Mouse (Mus musculus) erythroblast, adult 5-6 weeks (primary cell): ENCODE results near the gene Parvb. TPM values are rescaled to one million over a fixed set of nuclear protein-coding genes. Genes with fewer than 3 reads are reported as not detected.
A peak's percentile ranks its signal among the peaks of the same experiment; 100 is the strongest.

ENCODE experiments used
- ATAC-seq: replicated peaks from 2 replicates; pipeline ENCODE4 v1.8.0; 2016; ENCODE audit warnings: moderate number of reproducible peaks, mild to moderate bottlenecking, moderate TSS enrichment, inconsistent platforms; ENCODE audit not compliant: poor library complexity, low FRiP score, severe bottlenecking
- total RNA-seq, 2 experiments: library from RNA; stranded (forward) in 1 of 2; stranded (reverse) in 1 of 2; fragments of 150-400 nt in 1 of 2; fragments of 200-764, 138-1000 nt in 1 of 2; gene quantifications; 2 replicates each; pipeline versions ENCODE4 v1.2.3 to v1.2.4; 2015 to 2017; ENCODE audit warnings: low replicate concordance in 2 of 2

The Parvb gene
- total RNA-seq, 2 experiments from 2014 or later: 15.3 to 23.6 TPM

DNA sequence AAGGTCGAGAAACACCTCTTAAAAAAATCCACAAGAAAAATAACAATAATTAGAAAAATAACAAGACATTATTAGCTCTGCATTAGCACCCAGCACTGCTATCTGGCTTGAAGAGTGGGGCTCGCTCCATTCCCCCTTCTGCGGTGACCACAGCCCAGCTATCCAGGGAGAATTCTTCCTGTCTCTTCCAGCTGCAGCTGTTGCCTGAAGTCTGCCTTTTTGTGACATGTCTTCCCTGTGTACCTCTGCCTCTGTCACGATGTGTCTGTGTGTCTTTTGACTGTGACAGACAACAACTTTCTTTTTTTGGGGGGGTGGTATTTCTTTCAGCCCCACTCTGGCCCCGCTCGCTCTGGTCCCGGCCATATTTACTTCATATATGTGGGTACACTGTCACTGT, 20.8 kb downstream of the Parvb start:
- ATAC-seq: no peak

DNA sequence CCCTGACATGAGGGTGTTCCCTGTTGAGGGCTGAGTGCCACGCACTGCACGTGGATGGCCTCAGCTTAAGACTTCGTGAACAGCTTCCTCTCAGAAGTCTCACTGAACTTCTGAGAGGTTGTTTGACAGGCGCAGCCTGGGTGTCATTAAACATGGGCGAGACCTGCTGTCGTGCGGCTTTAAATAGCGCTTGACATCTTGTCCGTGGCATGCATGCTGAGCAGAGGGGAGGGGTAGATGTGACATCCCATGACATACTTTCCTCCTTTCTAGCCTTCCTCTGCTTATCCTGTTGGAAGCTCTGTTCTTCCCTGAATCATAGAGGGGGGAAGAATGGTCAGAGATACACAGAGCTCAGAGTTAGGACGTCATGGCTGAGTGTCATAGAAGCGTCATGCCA, 21.9 kb downstream of the Parvb start:
- no peak for ATAC-seq

DNA sequence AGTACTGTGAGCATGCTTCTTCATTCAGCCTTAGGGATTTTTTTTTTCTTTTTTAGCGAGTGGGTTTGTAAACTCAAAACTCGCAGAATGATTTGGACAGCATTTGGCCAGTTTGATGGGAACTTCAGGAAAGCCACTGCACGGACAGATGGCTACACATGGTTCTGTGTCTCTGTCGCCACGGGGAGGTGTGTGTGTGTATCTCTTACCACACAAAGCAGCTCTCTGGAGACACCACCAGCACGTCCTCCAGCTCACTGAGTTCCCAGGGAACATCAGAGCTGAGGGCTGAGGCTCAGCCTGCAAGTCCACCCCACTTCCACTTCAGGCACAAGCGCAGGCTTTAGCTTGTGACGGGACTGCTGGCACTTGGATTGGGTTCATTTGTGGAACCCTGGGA, 22.5 kb downstream of the Parvb start:
- no peak for ATAC-seq

DNA sequence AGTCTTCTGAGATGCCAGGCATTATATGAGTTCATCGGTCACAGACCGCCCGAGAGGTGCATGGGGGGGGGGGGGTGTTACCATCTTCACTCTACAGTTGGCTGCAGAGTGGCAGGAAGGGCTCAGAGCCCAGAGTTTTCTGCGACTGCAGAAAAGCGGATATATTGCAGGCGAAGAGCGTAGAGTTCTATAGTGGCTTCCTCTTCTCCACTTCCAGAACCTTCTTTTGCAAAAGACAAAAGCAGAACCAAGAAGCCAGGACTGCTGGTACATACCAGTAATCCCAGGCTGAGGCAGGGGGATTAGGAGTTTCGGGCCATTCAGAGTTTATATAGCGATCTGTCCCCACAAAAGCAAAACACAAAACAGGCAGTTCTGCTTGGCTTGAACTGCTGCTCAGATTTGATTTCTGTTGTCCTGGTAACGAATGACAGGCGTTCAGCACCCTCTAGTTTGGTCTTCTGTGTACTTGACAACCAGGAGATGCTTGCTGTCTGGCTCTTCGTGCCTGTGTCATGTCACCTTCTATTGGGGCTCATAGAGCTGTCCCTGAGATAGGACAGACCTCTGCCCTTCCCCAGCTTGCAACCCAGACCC, 24.5 kb downstream of the Parvb start:
- no peak for ATAC-seq

DNA sequence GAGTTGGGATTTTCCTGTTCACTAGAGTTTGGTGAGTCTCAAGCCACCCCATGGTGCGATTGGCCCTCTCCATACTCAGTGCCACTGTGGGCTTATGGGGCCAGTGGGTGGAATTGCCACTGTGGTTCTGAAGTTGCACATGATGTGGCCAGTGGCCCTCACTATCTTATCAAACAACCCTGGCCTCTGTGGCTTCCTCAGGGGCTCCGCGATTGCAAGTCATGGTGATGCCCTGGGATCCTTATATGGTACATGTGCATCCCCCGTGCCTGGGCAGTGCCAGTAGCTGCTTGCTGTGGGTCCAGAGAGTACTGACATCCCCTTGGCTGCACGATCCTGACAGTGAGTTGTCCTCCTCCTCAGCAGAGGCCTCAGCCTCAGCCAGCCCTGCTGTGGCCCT, 25.0 kb downstream of the Parvb start:
- peak; percentile 31; the same call in 1 of the 2 replicates for ATAC-seq

DNA sequence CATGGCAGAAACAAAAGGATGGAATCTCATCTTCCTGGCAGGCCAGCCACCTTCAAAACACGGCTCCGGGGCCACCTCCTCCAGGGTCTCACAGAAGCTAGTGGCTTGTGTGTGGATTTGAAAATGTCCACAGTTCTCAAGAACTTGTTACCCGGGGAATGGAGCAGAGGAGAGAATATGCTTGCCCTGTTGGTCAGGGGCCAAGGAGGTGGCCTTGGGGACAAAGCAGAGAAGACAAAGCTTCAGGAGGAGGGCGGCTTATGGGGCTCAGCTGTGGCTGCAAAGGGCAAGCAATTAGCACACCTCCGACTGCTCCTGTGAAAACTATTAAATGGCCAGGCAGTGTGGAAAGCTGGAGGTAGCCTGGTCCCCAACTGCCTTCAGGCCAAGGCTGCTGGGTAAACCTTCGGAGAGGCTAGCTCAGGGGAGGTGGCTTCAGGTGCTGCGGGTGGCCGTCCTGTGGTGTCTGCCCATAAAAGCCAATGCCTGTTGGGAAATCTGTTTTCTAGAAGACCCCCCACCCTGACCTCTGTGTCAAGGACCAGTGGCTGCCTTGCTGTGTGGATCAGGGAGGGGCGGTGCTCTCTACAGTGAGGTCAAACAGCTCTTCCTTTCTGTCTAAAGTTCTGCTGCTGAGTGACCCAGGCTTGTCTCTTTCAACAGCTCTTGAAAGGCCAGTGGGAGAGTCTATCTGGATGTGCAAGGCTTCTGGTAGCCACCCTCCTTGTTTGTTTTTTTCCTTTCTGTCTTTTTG, 26.9 kb downstream of the Parvb start:
- no peak for ATAC-seq

DNA sequence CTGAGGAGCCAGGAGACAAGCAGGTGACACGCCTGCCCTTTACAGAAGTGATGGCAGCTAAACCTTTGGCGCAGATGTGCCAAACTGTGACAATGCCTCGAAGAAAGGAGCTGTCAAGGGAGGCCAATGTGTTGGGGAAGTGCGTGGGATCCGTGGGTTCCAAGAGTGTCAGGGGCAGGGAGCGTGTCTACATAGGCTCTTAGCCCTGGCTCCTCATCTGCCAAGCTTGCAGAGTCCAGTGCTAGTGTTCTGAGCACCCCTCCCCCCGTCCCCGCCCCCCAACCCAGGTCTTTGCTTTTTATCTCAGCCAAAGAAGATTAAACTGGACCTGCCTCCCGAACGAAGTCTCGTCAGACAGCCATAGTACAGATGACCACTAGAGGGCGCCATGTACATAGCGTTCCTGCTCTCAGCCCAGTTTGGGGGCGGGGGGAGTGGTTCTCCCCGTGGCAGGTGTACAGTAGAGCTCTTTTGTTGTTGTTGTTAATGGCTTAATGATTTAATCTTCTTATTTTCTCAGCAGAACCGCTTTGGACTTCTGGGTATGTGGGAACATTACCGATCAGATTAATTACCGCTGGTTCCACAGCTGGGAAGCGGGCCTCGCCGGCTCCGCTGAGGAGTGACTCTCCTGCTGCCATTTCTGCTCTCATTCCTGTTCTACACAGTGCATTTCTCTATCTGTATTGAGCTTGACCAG, 28.4 kb downstream of the Parvb start:
- peak; percentile 57; the same call in 1 of the 2 replicates for ATAC-seq

DNA sequence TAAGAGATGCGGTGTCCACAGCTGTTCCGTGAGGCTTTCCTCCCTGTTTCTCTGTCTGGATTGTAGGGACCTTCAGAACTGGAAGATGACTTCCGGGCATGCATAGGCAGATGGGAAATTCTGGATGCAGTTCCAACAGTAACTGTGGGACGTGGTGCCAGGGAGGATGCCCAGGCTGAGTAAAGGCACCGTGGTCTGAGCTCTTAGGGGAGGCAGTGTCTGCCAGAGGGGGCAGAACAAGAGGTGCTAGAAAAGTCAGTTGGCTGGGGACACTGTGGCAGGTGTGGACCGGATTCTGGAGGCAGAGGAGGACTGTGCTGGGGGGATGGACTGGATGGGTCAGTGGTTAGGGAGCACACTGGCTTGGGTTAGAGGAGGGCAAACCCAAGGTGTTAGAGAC, 30.8 kb downstream of the Parvb start:
- ATAC-seq: no peak

DNA sequence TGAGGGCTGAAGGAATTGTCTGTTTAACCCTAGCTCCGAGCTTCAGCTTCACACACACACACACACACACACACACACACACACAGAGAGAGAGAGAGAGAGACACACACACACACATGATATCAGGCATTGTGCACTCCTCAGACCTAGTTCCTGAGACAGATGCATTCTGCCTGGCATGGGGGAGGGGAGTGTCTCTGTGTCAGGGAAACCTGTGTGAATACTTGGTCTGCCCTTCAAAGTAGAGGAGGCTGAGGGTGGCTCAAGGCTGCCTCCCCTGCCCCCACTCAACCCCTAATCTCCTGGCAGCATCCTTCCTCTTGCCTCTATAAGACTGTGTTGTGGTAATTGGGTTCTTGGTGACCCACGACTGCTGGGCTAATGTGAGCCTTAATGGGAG, 31.7 kb downstream of the Parvb start:
- ATAC-seq: no peak

DNA sequence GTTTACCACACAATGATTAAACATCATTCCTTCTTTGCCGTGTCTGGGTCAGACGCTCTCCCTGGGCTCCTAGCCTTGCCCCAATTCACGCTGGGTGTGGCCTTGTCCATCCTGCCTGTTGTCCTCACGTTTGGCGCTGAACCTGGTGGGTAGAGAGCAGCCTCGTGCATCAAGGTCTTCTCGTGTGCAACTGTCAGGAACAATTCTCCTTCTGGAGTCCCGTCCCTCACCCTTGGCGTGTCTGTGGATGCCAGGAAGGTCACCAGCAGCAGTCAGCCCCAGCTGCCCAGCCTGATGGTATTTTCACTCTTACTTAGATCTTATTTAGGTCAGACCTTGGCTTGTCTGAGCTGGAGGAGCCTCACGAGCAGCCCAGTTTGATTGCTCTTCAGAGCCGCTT, 33.3 kb downstream of the Parvb start:
- ATAC-seq: no peak

DNA sequence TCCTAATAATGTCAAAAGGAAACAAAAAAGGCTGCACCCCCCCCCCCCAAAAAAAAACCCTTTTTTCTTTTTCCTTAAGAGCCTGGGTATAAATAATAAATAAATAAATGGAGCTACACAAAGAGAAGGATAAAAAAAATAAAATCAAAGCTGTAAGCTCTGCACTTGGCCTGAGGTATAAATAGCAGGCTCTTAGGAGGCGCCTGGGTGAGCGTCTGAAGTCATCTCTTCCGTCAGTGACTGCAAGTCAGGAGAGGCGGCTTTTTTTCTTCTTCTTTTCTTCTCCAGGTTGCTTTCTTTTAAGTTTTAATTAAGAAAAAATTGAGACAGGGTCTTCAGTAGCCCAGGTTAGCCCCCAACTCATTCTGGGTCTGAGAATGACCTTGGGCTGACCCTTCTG, 34.4 kb downstream of the Parvb start:
- ATAC-seq: no peak

DNA sequence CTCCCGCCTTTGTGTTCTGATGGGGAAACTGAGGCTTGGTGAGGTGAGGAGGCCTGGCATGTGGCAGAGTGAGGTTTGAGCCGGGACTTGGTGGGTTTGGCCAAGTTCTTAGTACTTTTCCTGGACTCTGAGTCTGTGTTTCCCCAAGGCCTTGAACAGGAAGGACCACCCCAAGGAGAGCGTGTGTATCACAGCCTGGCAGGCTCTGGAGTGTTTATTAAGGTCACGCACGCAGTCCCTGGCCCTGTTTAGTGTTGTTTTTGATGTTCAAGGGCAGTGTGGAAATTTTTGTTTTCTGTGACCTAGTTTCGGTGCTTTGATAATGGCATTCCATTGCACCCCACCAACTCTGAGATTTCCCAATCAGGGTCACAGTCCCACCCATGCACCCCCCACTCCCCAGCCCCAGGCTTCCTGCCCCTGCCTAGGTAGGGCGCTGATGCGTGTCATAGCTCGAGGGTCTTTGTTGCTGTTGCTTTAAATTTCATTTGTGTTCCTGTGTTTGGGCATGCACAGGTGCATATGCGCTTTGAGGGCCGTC, 35.9 kb downstream of the Parvb start:
- ATAC-seq: no peak

DNA sequence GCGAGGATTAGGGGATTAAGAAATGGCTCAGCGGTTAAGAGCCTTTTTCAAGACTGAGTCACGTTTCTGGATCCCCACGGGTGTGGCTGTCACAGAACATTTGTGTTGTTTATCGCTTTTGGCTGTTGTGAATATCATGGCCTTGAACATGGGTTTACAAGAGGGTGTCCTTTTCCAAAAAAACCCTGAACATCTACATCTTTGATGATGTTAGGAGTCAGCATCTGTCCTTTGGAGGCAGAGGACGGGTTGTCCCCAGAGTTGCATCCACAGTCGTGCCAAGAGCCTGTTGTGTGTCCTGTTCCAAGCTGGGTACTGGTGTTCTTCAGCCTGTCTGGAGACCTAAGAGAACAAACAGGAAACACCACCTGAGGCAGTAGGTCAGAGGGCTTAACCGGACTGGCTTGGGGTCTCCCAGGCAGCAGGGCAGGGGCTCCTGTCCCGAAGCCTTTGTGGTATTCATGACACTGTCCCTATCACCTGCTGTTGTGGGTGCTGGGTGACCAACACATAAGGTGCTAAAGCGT, 37.3 kb downstream of the Parvb start:
- ATAC-seq: no peak

DNA sequence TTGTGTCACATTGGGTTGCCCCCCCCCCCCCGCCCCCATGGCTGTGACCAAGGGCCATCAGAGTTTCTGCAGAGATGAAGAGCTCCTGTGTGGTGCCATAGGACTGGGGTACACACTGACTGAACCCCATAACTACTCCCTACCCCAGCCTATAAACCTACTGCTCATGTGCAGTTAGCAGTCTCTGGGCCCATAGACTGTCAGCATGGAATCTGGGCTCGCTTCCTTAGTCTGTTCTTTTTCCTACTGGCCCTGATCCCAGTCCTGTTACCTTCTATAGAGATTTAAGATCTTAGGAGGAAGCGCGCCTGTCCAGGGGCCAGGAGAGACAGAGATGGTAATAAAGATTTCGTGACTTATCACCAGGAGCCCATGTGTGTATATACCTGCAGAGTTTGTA, 38.2 kb downstream of the Parvb start:
- no peak for ATAC-seq

DNA sequence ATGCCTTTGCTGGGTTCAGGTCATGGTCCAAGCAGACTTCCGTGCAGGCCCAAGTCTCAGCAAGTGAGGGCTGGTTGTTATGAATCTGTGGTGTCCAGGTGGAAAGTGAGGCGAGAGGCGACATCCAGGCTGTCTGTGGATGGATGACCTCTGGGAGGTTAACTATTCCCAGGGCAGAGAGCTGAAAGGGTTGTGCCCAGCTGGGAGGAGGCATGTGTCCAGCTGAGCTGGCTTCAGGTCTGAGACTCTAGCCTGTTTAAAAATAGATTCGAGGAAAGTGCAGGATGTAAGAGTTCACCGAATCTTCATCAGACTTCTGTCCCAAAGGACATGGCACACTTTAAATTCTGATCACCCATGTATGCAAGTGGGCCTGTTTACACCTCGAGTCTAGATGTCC, 38.6 kb downstream of the Parvb start:
- ATAC-seq: no peak

DNA sequence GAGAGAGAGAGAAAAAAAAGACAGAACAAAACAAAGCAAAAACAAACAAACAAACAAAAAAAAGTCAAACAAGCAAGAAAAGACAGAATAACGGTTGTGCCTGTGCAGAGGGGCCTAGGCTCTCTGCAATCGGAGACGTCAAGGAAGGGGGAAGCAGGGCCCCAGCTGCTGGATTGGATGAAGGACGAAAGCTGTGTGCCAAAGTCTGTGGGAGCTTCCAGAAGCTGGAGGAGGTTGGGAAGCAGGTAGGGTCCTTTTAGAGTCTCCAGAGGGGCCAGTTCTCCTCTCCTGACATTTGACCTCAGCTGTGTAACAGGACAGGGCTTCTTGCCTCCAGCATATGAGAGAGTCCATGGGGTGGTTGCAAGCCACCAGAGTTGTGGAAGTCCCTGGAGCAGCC, 44.2 kb downstream of the Parvb start:
- no peak for ATAC-seq

DNA sequence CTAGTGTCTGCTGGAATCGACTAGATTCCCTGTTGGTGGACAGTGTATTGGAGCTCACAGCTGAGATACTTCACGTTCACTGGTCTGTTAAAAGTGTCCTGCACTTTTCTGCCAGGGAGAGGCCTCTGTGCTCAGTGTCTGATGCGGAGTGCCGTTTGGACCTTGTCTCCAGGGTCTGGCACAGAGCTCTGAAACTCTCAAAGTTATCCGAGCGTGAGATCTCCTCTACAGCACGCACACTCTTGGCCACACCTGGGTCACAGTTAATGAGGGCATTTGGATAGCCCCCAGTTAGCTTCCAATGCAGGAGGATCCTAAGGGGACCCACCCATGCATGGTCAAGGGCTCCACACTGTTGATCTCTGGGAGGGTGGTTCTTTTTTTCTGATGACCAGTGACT, 46.2 kb downstream of the Parvb start:
- ATAC-seq: no peak

DNA sequence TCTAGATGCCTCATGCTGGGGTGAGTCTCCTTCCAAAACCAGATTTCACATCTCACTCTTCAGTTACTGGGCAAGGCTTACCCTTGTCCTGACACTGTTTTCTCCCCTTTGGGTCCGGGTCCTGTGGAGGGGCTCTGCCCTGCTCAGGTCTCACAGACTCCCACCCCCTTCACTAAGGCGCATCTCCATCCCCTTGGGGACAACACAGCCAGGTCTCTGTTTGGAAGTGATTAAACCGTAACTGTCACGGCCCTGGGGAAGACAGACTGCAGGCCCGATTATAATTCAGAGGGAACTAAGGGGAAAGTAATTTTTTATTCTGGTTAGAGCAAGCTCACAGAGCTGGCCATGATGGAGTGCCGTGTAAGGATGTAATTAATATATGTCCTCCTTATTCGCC, 46.8 kb downstream of the Parvb start:
- no peak for ATAC-seq

DNA sequence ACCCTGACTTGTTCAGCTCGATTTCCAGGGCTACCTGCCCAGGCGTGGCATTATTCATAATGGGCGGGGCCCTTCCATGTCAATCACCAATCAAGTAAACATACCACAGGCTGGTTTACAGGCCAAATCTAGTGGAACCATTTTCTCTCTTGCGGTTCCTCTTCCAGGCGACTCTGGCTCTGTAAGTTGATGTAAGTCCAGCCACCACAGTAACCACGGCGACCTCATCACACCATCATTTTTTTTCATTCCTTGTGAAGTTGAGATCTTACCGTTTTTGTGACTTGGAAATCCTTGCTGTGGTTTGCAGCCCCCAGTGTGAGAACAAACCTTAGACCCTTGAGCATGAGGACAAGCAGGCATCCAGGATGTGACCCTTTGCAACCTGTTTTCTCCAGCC, 48.5 kb downstream of the Parvb start:
- no peak for ATAC-seq

DNA sequence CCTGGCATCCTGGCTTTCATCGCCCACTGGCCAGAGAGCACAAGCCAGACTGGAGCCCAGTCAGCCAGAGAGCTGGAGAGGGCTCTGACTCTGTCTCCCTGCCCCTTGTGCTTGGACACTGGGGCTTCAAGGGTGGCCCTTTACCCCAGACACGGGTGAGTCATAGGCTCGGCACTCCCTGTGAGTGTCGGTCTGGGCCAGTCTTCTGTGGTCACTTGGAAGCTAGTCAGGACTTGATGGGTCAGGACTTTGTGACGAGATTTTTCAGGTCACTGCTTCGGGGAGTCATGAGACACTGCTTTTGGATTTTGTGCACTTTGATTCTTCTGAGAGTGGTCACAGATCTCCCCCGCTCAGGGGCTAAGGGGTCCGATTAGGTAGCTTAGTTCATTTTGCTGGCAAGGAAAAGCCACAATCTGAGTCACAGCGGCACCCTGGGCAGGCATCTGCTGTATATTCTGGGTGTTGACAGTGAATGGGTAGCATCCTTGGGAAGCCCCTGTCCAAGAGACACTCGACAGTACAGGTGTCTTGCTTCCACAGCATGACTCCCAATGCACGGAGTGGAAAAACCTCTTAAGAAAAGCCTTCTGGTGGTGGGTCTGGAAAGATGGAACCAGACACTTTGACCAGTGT, 49.0 kb downstream of the Parvb start:
- ATAC-seq: no peak
